Mouse (Mus musculus): ENCODE data around the gene Cryba2.

GRCm38 (mm10) chr1:74857677-74858076, 35.3 kb downstream of the Cryba2 start:
- TF ChIP-seq POLR2A (IDR thresholded peaks at IDR 0.05; ENCODE audit: insufficient read depth, low read depth, low read length) (no peak), CTCF (IDR thresholded peaks at IDR 0.05; ENCODE audit: insufficient read depth, low read depth, low read length) (no peak)

Measured in olfactory bulb, adult 2 months (tissue).